Mouse (Mus musculus) kidney, postnatal 0 days (tissue): ENCODE results near the gene Rab11fip3. TPM values are rescaled to one million over a fixed set of nuclear protein-coding genes. Genes with fewer than 3 reads are reported as not detected.
A peak's percentile ranks its signal among the peaks of the same experiment; 100 is the strongest.

Source experiments
- ATAC-seq: fragments of 200-750 bp; cut with Nextera tagmentation; replicated peaks from 2 replicates; pipeline ENCODE4 v1.8.0; 2017; ENCODE audit warnings: low read depth, moderate number of reproducible peaks, moderate TSS enrichment, moderate library complexity; ENCODE audit not compliant: low FRiP score
- DNase-seq: peaks from one replicate; pipeline ENCODE4 v3.0.0-alpha.2; 2016; ENCODE audit warnings: low spot score
- H3K27ac ChIP-seq: fragments of 300-500 bp; sonication (generic); 2 replicates; pipeline ENCODE4 v1.5.1; 2014; ENCODE audit warnings: mild to moderate bottlenecking
- H3K27me3 ChIP-seq: fragments of 300-500 bp; sonication (generic); 2 replicates; pipeline ENCODE4 v1.6.1; 2014; ENCODE audit warnings: low read length, mixed read lengths; ENCODE audit not compliant: insufficient read depth
- H3K36me3 ChIP-seq: fragments of 300-500 bp; sonication (generic); 2 replicates; pipeline ENCODE4 v1.6.1; 2014; ENCODE audit warnings: low read length, mixed read lengths; ENCODE audit not compliant: insufficient read depth
- H3K4me1 ChIP-seq: fragments of 300-500 bp; sonication (generic); replicated peaks from 2 replicates; pipeline ENCODE4 v1.6.1; 2014; ENCODE audit warnings: antibody characterized with exemption, low read length, mixed read lengths; ENCODE audit not compliant: insufficient read depth
- H3K4me2 ChIP-seq: fragments of 300-500 bp; sonication (generic); 2 replicates; pipeline ENCODE4 v1.6.1; 2014; ENCODE audit warnings: mild to moderate bottlenecking, low read length, moderate library complexity, mixed read lengths
- H3K4me3 ChIP-seq: fragments of 300-500 bp; sonication (generic); replicated peaks from 2 replicates; pipeline ENCODE4 v1.5.1; 2014; ENCODE audit warnings: low read depth, low read length
- H3K9ac ChIP-seq: fragments of 300-500 bp; sonication (generic); 2 replicates; pipeline ENCODE4 v1.6.1; 2014; ENCODE audit warnings: low read depth, low read length
- H3K9me3 ChIP-seq: fragments of 300-500 bp; sonication (generic); replicated peaks from 2 replicates; pipeline ENCODE4 v1.6.1; 2016; ENCODE audit warnings: low read length, inconsistent platforms, mixed read lengths
- CTCF ChIP-seq: IDR thresholded peaks from 2 replicates; pipeline ENCODE4 v1.5.1; 2016; ENCODE audit warnings: antibody characterized with exemption, low read depth, mild to moderate bottlenecking, moderate library complexity
- WGBS: fragments of 180-500 bp; shearing (Covaris S2); extraction: QIAGEN DNeasy Blood & Tissue Kit; methylation state at CpG from one replicate; pipeline ENCODE4 v1.1.7; 2014; 5-methylcytosine and 5-hydroxymethylcytosine counted together
- polyA plus RNA-seq: library from polyadenylated mRNA; unstranded; fragments of >200 nt; fragmentation: Nextera tagmentation; extraction: Ambion mirVana; gene quantifications from 2 replicates; pipeline ENCODE4 v1.2.1, GENCODE M21; 2015

Gene Rab11fip3
- polyA plus RNA-seq, 1 experiment from 2014 or later: 35.3 TPM

DNA sequence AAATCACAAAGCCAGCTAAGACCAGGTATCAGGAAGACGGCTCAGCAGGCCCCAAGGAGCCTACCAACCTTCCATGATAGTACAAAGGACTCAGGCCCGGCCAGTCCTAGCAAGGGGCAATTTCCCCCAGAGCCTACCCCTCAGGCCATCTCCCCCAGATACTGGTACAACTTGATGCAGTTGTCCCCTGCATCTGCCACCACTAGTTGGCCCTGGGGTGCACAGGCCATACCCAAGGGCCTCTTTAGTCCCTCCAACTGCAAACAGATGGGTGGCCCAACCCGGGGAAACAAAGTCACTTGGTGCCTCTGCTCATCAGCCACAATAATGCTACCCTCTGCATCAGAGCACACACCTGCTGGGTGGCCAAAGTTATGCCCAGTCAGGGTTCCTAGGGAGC, 126.1 kb downstream of the Rab11fip3 start:
- H3K4me2 ChIP-seq: no peak overlapping the region
- no peak for DNase-seq
- peaks cover 7% of the 10 kb centered on the region for H3K4me1 ChIP-seq
- 76% methylated on average over 3 of the region's 3 CpGs for WGBS
- no peaks in the 10 kb centered on the region for H3K9me3 ChIP-seq
- no peaks in the 10 kb centered on the region for H3K27me3 ChIP-seq
- TF ChIP-seq CTCF: no peak
- ATAC-seq: no peak
- H3K36me3 ChIP-seq: no peaks in the 10 kb centered on the region
- H3K27ac ChIP-seq: no peak overlapping the region
- no peak overlapping the region for H3K9ac ChIP-seq
- no peak overlapping the region for H3K4me3 ChIP-seq

- 88% methylated on average over 2 of the region's 2 CpGs for WGBS
- Histone ChIP-seq H3K9me3 (no peaks in the 10 kb centered on the region), H3K36me3 (no peaks in the 10 kb centered on the region), H3K4me3 (no peak overlapping the region), H3K4me1 (peaks cover 7% of the 10 kb centered on the region), H3K9ac (no peak overlapping the region), H3K27ac (no peak overlapping the region), H3K4me2 (no peak overlapping the region), H3K27me3 (no peaks in the 10 kb centered on the region)
- ATAC-seq (no peak), DNase-seq (no peak)
- no peak for TF ChIP-seq CTCF
These were observed 126.7 kb downstream of the Rab11fip3 start for GRCm38 (mm10) chr17:25942597-25943151.

- Histone ChIP-seq H3K9me3 (no peaks in the 10 kb centered on the region), H3K36me3 (peaks cover 9% of the 10 kb centered on the region; the same call in 1 of the 2 replicates), H3K27me3 (no peaks in the 10 kb centered on the region), H3K4me3 (peak overlapping the region; percentile 91), H3K4me1 (peaks cover 7% of the 10 kb centered on the region), H3K4me2 (peak overlapping the region; percentile 77), H3K27ac (peak overlapping the region; percentile 96), H3K9ac (peak overlapping the region; percentile 98)
- no peak for TF ChIP-seq CTCF
- peak; percentile 79 for DNase-seq
- 2% methylated on average over 53 of the region's 54 CpGs for WGBS
- ATAC-seq: peak; percentile 64
These were observed 127.7 kb downstream of the Rab11fip3 start for GRCm38 (mm10) chr17:25941511-25942241.

Other genes starting within 250 kb of the Rab11fip3 start
- 21.0 and 22.1 TPM in 2 replicates for gene Wdr24, start 245.9 kb downstream of the Rab11fip3 start, polyA plus RNA-seq
- 53.1 and 54.5 TPM in 2 replicates for gene Jmjd8, start 240.7 kb downstream of the Rab11fip3 start, polyA plus RNA-seq
- gene Stub1, start 236.2 kb downstream of the Rab11fip3 start, polyA plus RNA-seq: 267 and 287 TPM in 2 replicates
- gene Rhbdl1, start 232.3 kb downstream of the Rab11fip3 start, polyA plus RNA-seq: 3.7 and 3.9 TPM in 2 replicates
- 2.7 and 2.8 TPM in 2 replicates for gene Gm20683, start 227.8 kb downstream of the Rab11fip3 start, polyA plus RNA-seq
- gene Rhot2, start 224.7 kb downstream of the Rab11fip3 start, polyA plus RNA-seq: 21.1 and 22.4 TPM in 2 replicates
- 10.6 and 10.7 TPM in 2 replicates for gene Wdr90, start 208.1 kb downstream of the Rab11fip3 start, polyA plus RNA-seq
- 128 and 138 TPM in 2 replicates for gene Mcrip2, start 200.8 kb downstream of the Rab11fip3 start, polyA plus RNA-seq
- gene Mettl26, start 194.5 kb downstream of the Rab11fip3 start, polyA plus RNA-seq: 106 and 119 TPM in 2 replicates
- gene Wfikkn1, start 188.7 kb downstream of the Rab11fip3 start, polyA plus RNA-seq: 0.38 and 0.51 TPM in 2 replicates
- 20.4 and 22.1 TPM in 2 replicates for gene Rab40c, start 149.8 kb downstream of the Rab11fip3 start, polyA plus RNA-seq
- 69.5 and 70.2 TPM in 2 replicates for gene Pigq, start 124.6 kb downstream of the Rab11fip3 start, polyA plus RNA-seq
- 1.1 and 2.5 TPM in 2 replicates for gene Nhlrc4, start 124.6 kb downstream of the Rab11fip3 start, polyA plus RNA-seq
- gene A930017K11Rik, start 117.0 kb downstream of the Rab11fip3 start, polyA plus RNA-seq: 6.8 and 7.2 TPM in 2 replicates
- gene Capn15, start 83.8 kb downstream of the Rab11fip3 start, polyA plus RNA-seq: 17.0 and 19.8 TPM in 2 replicates
- 44.8 and 47.3 TPM in 2 replicates for gene Decr2, start 20.8 kb upstream of the Rab11fip3 start, polyA plus RNA-seq
- 56.1 and 57.6 TPM in 2 replicates for gene Nme4, start 26.0 kb upstream of the Rab11fip3 start, polyA plus RNA-seq
- 13.0 and 14.0 TPM in 2 replicates for gene Tmem8, start 43.7 kb upstream of the Rab11fip3 start, polyA plus RNA-seq
- gene Mrpl28, start 53.9 kb upstream of the Rab11fip3 start, polyA plus RNA-seq: 175 and 192 TPM in 2 replicates
- gene Axin1, start 69.1 kb upstream of the Rab11fip3 start, polyA plus RNA-seq: 11.1 and 19.4 TPM in 2 replicates
- gene Pdia2, start 129.5 kb upstream of the Rab11fip3 start, polyA plus RNA-seq: 1.9 and 2.0 TPM in 2 replicates
- gene Rgs11, start 133.4 kb upstream of the Rab11fip3 start, polyA plus RNA-seq: 9.1 and 11.1 TPM in 2 replicates
- 16.8 and 22.4 TPM in 2 replicates for gene Arhgdig, start 138.2 kb upstream of the Rab11fip3 start, polyA plus RNA-seq
- 81.6 and 85.6 TPM in 2 replicates for gene Fam234a, start 174.7 kb upstream of the Rab11fip3 start, polyA plus RNA-seq
- 71.3 and 75.7 TPM in 2 replicates for gene Luc7l, start 183.3 kb upstream of the Rab11fip3 start, polyA plus RNA-seq